19 mouse cellular contexts compared by ENCODE assay signal in genomic region chr9:122216945-122217529, GRCm38 (mm10).
"Had no signal": no experiment of that assay in that cellular context is flagged by ENCODE, and none has a peak within 500 bp of the region (broad histone marks: within the 10 kb centered on the region; RNA-seq: fewer than 3 reads in every experiment).

No protein-coding gene starts in this region.

- H3K27me3 ChIP-seq: midbrain, embryonic 12.5 days; neural tube, embryonic 13.5 days; neural tube, embryonic 15.5 days; stomach, embryonic 15.5 days had no signal

- H3K9ac ChIP-seq: lung, embryonic 14.5 days; midbrain, embryonic 12.5 days; neural tube, embryonic 13.5 days; neural tube, embryonic 15.5 days; stomach, embryonic 15.5 days had no signal

- H3K4me2 ChIP-seq: lung, embryonic 14.5 days; midbrain, embryonic 12.5 days; neural tube, embryonic 13.5 days; neural tube, embryonic 15.5 days; stomach, embryonic 15.5 days had no signal

- DNase-seq: lung, adult 18-20 months; lung, embryonic 14.5 days; lung, postnatal 10 days; lung, postnatal 4 days; midbrain, embryonic 14.5 days; retina, postnatal 1 day; right cerebral cortex, adult 18-20 months; right cerebral cortex, postnatal 25 days; right cerebral cortex, postnatal 4 days; thymus, adult 2 months; thymus, postnatal 25 days; thymus, postnatal 4 days had no signal

- H3K36me3 ChIP-seq: midbrain, embryonic 10.5 days; midbrain, embryonic 12.5 days; neural tube, embryonic 13.5 days; neural tube, embryonic 15.5 days; stomach, embryonic 15.5 days had no signal

- H3K27ac ChIP-seq: midbrain, embryonic 10.5 days; midbrain, embryonic 12.5 days; neural tube, embryonic 13.5 days; neural tube, embryonic 15.5 days; stomach, embryonic 15.5 days; stomach, postnatal 0 days had no signal

- H3K9me3 ChIP-seq: midbrain, embryonic 10.5 days; midbrain, embryonic 12.5 days; neural tube, embryonic 13.5 days; neural tube, embryonic 15.5 days; stomach, embryonic 15.5 days had no signal

- ATAC-seq: midbrain, embryonic 16.5 days had no signal

- H3K4me1 ChIP-seq: midbrain, embryonic 10.5 days; midbrain, embryonic 12.5 days; neural tube, embryonic 13.5 days; neural tube, embryonic 15.5 days; stomach, embryonic 15.5 days had no signal

- H3K4me3 ChIP-seq: midbrain, embryonic 10.5 days; midbrain, embryonic 12.5 days; neural tube, embryonic 13.5 days; neural tube, embryonic 15.5 days; stomach, embryonic 15.5 days had no signal
